Mouse (Mus musculus): ENCODE measurements at regions not wholly inside any gene's neighbourhood (a gene's known extent, or its start where the extent isn't known, plus 50 kb on each side); places are given as distances from the start of the nearest gene placed in this dataset.
A peak's percentile ranks its signal among the peaks of the same experiment; 100 is the strongest.
"Not testable (repeated sequence)": the region's sequence is repeated elsewhere in the genome, so short reads cannot be mapped to it uniquely, and the experiment has no call there.

- Histone ChIP-seq H3K9ac (ENCODE audit: low read length) (no peak overlapping the region), H3K36me3 (ENCODE audit: control insufficient read depth, insufficient read depth, low read length) (no peaks in the 10 kb centered on the region), H3K9me3 (ENCODE audit: control insufficient read depth, low read length) (no peaks in the 10 kb centered on the region), H3K27me3 (ENCODE audit: control insufficient read depth, insufficient read depth, low read length) (no peaks in the 10 kb centered on the region), H3K27ac (replicated peaks; ENCODE audit: low read depth, low read length) (no peak overlapping the region), H3K4me1 (ENCODE audit: control insufficient read depth, insufficient read depth, low read length) (no peaks in the 10 kb centered on the region), H3K4me2 (ENCODE audit: low read depth, severe bottlenecking) (no peak overlapping the region), H3K4me3 (ENCODE audit: low read depth, low read length) (no peak overlapping the region)
- WGBS, result 21% methylated on average over 2 of the region's 2 CpGs
- no peak for DNase-seq (ENCODE audit: low spot score)
- no peak for ATAC-seq (ENCODE audit: insufficient number of reproducible peaks, low FRiP score, low TSS enrichment, low read depth)
Measured at GRCm38 (mm10) chr5:149871521-149871920, 147.0 kb upstream of the Rxfp2 start.

DNA sequence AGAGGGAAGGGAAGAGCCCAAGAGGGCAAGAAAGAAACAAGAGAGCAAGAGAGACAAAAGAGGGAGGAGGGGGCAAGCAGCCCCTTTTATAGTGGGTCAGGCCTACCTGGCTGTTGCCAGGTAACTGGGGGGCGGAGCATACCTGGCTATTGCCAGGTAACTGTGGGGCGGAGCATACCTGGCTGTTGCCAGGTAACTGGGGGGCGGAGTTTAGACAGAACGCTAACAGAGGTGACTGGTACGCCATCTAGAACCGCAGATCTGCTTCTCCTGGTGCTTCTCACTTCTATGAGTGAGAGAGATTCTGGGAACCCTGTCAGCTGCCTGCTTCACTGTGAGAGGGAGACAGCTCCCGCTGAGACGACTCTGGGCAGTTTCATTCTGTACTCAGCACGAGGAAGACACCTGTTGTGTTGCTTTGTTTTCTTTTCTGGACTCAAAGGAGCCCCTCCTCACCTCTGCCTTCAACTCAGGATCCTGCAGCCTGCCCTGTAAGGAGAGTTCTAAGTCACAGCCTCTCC is 144.9 kb upstream of the Rxfp2 start:
- Histone ChIP-seq H3K27me3 (ENCODE audit: control insufficient read depth, insufficient read depth, low read length) (no peaks in the 10 kb centered on the region), H3K36me3 (ENCODE audit: control insufficient read depth, insufficient read depth, low read length) (no peaks in the 10 kb centered on the region), H3K9me3 (ENCODE audit: control insufficient read depth, low read length) (no peaks in the 10 kb centered on the region), H3K4me3 (ENCODE audit: low read depth, low read length) (no peak overlapping the region), H3K9ac (ENCODE audit: low read length) (no peak overlapping the region), H3K4me1 (ENCODE audit: control insufficient read depth, insufficient read depth, low read length) (no peaks in the 10 kb centered on the region), H3K4me2 (ENCODE audit: low read depth, severe bottlenecking) (no peak overlapping the region), H3K27ac (replicated peaks; ENCODE audit: low read depth, low read length) (no peak overlapping the region)
- WGBS, result 36% methylated on average over 9 of the region's 9 CpGs
- ATAC-seq (ENCODE audit: insufficient number of reproducible peaks, low FRiP score, low TSS enrichment, low read depth), result no peak
- no peak for DNase-seq (ENCODE audit: low spot score)

- WGBS, result 89% methylated on average over 2 of the region's 2 CpGs
- ATAC-seq (ENCODE audit: insufficient number of reproducible peaks, low FRiP score, low TSS enrichment, low read depth) (no peak), DNase-seq (ENCODE audit: low spot score) (no peak)
- no peak overlapping the region for H3K27ac ChIP-seq (replicated peaks; ENCODE audit: low read depth, low read length)
- no peaks in the 10 kb centered on the region for H3K27me3 ChIP-seq (ENCODE audit: control insufficient read depth, insufficient read depth, low read length)
- no peak overlapping the region for H3K4me3 ChIP-seq (ENCODE audit: low read depth, low read length)
- H3K9ac ChIP-seq (ENCODE audit: low read length), result no peak overlapping the region
- H3K4me2 ChIP-seq (ENCODE audit: low read depth, severe bottlenecking), result no peak overlapping the region
- no peaks in the 10 kb centered on the region for H3K36me3 ChIP-seq (ENCODE audit: control insufficient read depth, insufficient read depth, low read length)
- no peaks in the 10 kb centered on the region for H3K4me1 ChIP-seq (ENCODE audit: control insufficient read depth, insufficient read depth, low read length)
- H3K9me3 ChIP-seq (ENCODE audit: control insufficient read depth, low read length), result no peaks in the 10 kb centered on the region
Measured at GRCm38 (mm10) chr5:149874342-149874741, 144.1 kb upstream of the Rxfp2 start.

GRCm38 (mm10) chr5:149892453-149892852 is 126.0 kb upstream of the Rxfp2 start:
- DNase-seq (ENCODE audit: low spot score); H3K27me3 ChIP-seq (ENCODE audit: control insufficient read depth, insufficient read depth, low read length); H3K27ac ChIP-seq (replicated peaks; ENCODE audit: low read depth, low read length); H3K9ac ChIP-seq (ENCODE audit: low read length); ATAC-seq (ENCODE audit: insufficient number of reproducible peaks, low FRiP score, low TSS enrichment, low read depth); H3K4me2 ChIP-seq (ENCODE audit: low read depth, severe bottlenecking); H3K4me3 ChIP-seq (ENCODE audit: low read depth, low read length); H3K36me3 ChIP-seq (ENCODE audit: control insufficient read depth, insufficient read depth, low read length); H3K9me3 ChIP-seq (ENCODE audit: control insufficient read depth, low read length); H3K4me1 ChIP-seq (ENCODE audit: control insufficient read depth, insufficient read depth, low read length): not testable (repeated sequence)

DNA sequence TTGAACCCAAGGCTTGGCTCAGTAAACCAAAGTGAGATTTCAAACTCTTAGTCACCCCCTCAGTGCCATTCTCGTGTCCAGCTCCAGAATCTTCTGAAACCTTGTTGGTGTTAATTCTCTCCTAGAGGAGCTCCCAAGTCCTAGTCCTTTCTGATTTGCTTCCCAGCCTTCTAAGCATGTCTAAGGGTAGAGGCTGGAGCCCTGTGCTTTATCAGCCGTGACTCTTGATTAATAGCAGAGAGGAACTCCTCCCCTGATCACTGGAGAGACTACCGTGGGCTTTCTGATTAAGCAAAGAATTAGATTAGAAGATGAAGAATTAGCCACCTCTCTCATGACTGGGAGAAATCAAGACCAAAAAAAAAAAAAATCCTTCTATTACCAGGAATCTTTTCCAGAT is 111.5 kb upstream of the Rxfp2 start:
- H3K4me1 ChIP-seq (ENCODE audit: control insufficient read depth, insufficient read depth, low read length), result no peaks in the 10 kb centered on the region; the same call in 1 of the 2 replicates
- no peaks in the 10 kb centered on the region for H3K9me3 ChIP-seq (ENCODE audit: control insufficient read depth, low read length)
- H3K36me3 ChIP-seq (ENCODE audit: control insufficient read depth, insufficient read depth, low read length), result no peaks in the 10 kb centered on the region
- H3K9ac ChIP-seq (ENCODE audit: low read length), result no peak overlapping the region
- ATAC-seq (ENCODE audit: insufficient number of reproducible peaks, low FRiP score, low TSS enrichment, low read depth), result no peak
- H3K27me3 ChIP-seq (ENCODE audit: control insufficient read depth, insufficient read depth, low read length), result no peaks in the 10 kb centered on the region
- WGBS, result 68% methylated on average over 3 of the region's 3 CpGs
- no peak overlapping the region for H3K27ac ChIP-seq (replicated peaks; ENCODE audit: low read depth, low read length)
- no peak overlapping the region for H3K4me2 ChIP-seq (ENCODE audit: low read depth, severe bottlenecking)
- no peak overlapping the region for H3K4me3 ChIP-seq (ENCODE audit: low read depth, low read length)
- no peak for DNase-seq (ENCODE audit: low spot score)

GRCm38 (mm10) chr5:149908376-149909078 is 109.9 kb upstream of the Rxfp2 start:
- Histone ChIP-seq H3K27me3 (ENCODE audit: control insufficient read depth, insufficient read depth, low read length) (no peaks in the 10 kb centered on the region), H3K36me3 (ENCODE audit: control insufficient read depth, insufficient read depth, low read length) (no peaks in the 10 kb centered on the region), H3K4me1 (ENCODE audit: control insufficient read depth, insufficient read depth, low read length) (no peaks in the 10 kb centered on the region; the same call in 1 of the 2 replicates), H3K27ac (replicated peaks; ENCODE audit: low read depth, low read length) (0 out of 2 replicates have a peak overlapping the region, but pooled peaks have one; percentile 8), H3K9me3 (ENCODE audit: control insufficient read depth, low read length) (no peaks in the 10 kb centered on the region), H3K9ac (ENCODE audit: low read length) (no peak overlapping the region), H3K4me3 (ENCODE audit: low read depth, low read length) (no peak overlapping the region), H3K4me2 (ENCODE audit: low read depth, severe bottlenecking) (no peak overlapping the region)
- no peak for ATAC-seq (ENCODE audit: insufficient number of reproducible peaks, low FRiP score, low TSS enrichment, low read depth)
- no peak for DNase-seq (ENCODE audit: low spot score)
- 84% methylated on average over 4 of the region's 4 CpGs for WGBS

DNA sequence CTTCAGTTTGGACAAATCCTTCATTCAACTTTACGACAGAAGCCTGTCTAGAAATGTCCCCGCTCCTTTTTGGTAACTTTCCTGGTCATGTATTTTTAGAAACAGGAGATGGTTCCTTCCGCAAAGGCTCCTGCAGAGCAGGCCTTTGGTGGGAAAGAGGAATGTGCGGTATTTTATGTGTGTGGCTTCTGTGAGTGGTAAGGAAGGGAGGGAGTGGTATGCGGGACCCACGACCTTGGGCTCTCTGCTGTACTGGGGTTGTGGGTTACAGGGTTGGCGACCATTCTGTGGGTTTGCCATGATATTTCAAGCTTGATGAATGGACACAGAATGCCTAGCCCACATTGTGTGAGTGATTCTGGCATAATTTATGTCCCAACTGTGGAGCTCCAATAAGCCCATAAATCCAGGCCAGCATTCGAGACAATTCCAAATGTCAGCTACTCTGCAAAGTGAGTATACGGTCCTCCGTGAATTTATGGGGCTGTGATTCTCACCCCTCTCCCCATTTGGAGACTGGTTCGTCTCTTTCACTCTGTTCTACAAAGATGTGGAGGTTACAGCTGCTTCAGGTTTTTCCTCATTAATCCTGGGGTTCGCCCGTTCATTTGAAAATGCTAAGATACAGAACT is 109.3 kb upstream of the Rxfp2 start:
- DNase-seq (ENCODE audit: low spot score), result peak; percentile 46
- Histone ChIP-seq H3K4me1 (ENCODE audit: control insufficient read depth, insufficient read depth, low read length) (no peaks in the 10 kb centered on the region; the same call in 1 of the 2 replicates), H3K27ac (replicated peaks; ENCODE audit: low read depth, low read length) (no peak overlapping the region), H3K27me3 (ENCODE audit: control insufficient read depth, insufficient read depth, low read length) (no peaks in the 10 kb centered on the region), H3K4me3 (ENCODE audit: low read depth, low read length) (no peak overlapping the region), H3K36me3 (ENCODE audit: control insufficient read depth, insufficient read depth, low read length) (no peaks in the 10 kb centered on the region), H3K4me2 (ENCODE audit: low read depth, severe bottlenecking) (no peak overlapping the region), H3K9me3 (ENCODE audit: control insufficient read depth, low read length) (no peaks in the 10 kb centered on the region), H3K9ac (ENCODE audit: low read length) (no peak overlapping the region)
- 35% methylated on average over 13 of the region's 13 CpGs for WGBS
- no peak for ATAC-seq (ENCODE audit: insufficient number of reproducible peaks, low FRiP score, low TSS enrichment, low read depth)

GRCm38 (mm10) chr5:149909971-149910370 is 108.5 kb upstream of the Rxfp2 start:
- H3K9me3 ChIP-seq (ENCODE audit: control insufficient read depth, low read length), result no peaks in the 10 kb centered on the region
- no peaks in the 10 kb centered on the region for H3K36me3 ChIP-seq (ENCODE audit: control insufficient read depth, insufficient read depth, low read length)
- H3K9ac ChIP-seq (ENCODE audit: low read length), result no peak overlapping the region
- ATAC-seq (ENCODE audit: insufficient number of reproducible peaks, low FRiP score, low TSS enrichment, low read depth) (no peak), DNase-seq (ENCODE audit: low spot score) (no peak)
- no peak overlapping the region for H3K4me2 ChIP-seq (ENCODE audit: low read depth, severe bottlenecking)
- no peak overlapping the region for H3K27ac ChIP-seq (replicated peaks; ENCODE audit: low read depth, low read length)
- 55% methylated on average over 8 of the region's 8 CpGs for WGBS
- no peaks in the 10 kb centered on the region; the same call in 1 of the 2 replicates for H3K4me1 ChIP-seq (ENCODE audit: control insufficient read depth, insufficient read depth, low read length)
- no peak overlapping the region for H3K4me3 ChIP-seq (ENCODE audit: low read depth, low read length)
- H3K27me3 ChIP-seq (ENCODE audit: control insufficient read depth, insufficient read depth, low read length), result no peaks in the 10 kb centered on the region

All from limb, embryonic 11.5 days (tissue).